Mouse (Mus musculus) sigmoid colon, adult 10 weeks (tissue): ENCODE results near the gene Mst1r. TPM values are rescaled to one million over a fixed set of nuclear protein-coding genes. Genes with fewer than 3 reads are reported as not detected.

Experiments used
- polyA plus RNA-seq: library from polyadenylated mRNA; stranded (reverse); fragments of 350-450 nt; fragmentation: Illumina TruSeq; extraction: RNeasy Lipid Tissue Mini Kit (QIAGEN cat#74804); gene quantifications from one replicate; pipeline ENCODE4 v1.2.3, GENCODE M21; 2014; ENCODE audit warnings: low read depth, low replicate concordance

The Mst1r gene
- 2.0 TPM for polyA plus RNA-seq

DNA sequence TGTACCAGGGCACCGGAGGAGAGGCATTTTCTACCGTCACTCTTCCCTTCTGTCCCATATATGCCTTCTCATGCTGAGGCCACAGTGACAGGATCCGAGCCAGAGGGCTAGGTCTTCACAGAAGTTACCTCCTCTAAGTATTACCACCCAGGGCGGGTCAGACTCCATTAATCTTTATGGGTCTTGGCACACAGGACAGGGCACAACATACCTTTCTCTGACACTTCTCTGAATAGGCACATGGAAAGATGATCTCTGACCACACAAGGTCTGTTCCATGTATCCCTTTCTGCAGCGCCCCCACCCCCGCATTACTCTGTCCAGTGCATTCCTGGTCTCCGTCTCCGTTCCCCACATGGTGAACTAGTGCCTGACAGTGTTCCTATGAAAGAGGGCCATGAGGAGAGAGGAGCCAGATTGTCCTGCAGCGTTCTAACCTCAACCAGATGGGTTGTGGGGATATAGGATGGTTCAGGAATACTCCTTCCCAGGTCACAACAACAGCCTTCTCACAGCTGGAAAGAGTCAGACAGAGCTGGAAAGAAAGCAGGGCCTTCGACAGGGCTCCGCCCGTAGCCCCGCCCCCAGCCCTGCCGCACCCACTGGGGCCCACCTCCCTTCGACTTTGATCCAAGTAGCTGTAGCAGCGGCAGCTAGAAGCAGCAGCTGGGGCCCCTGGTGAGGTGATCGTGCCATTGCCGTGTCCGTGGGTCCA, at the start of gene Mst1r:
Gene Mst1r, plus strand, starts transcription at position 622 of the 715 bp plus-strand sequence.

GRCm38 (mm10) chr9:107873137-107873536, 33.5 kb upstream of the Mst1r start, which contains the start of gene Rbm6:
Gene Rbm6 (minus strand): TSS chr9:107873237.

GRCm38 (mm10) chr9:107887804-107888266, 18.8 kb upstream of the Mst1r start, which contains the start of gene Mon1a:
Gene Mon1a (plus strand): TSS chr9:107888151.

GRCm38 (mm10) chr9:107928169-107928568, 21.5 kb downstream of the Mst1r start, which contains the start of gene Actl11:
Gene Actl11 (plus strand): TSS chr9:107928469.

DNA sequence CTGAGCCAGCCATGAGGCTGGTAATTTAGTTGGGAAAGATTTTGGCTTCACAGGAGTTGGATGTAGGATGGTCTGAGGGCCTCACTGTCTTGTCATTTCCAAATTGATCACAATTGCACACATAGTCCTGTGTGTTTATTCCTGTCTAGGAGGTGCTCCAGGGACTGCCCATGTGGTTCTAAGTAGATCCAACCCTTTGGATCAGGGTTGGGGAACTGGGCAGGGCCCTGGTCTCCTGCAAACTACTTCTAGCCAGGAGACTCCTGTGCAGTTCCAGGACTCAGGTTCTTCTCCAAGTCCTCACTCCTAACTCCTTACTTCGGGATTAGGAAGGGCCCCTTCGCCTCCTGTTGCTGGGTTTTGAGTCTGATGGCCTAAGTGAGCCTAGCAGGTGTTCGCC, 28.7 kb downstream of the Mst1r start, which contains the start of gene Camkv:
Gene Camkv, plus strand, starts transcription at position 301 of the 400 bp plus-strand sequence.

GRCm38 (mm10) chr9:107949922-107950235, 43.2 kb downstream of the Mst1r start, which contains the start of gene Traip:
Gene Traip (plus strand): TSS chr9:107950136.

Other genes with a start within 250 kb of the Mst1r start
- gene Slc38a3, start 237.3 kb upstream of the Mst1r start, polyA plus RNA-seq, result not detected
- gene Gnat1, start 227.2 kb upstream of the Mst1r start, polyA plus RNA-seq, result not detected
- 0.76 TPM for gene Sema3f, start 196.4 kb upstream of the Mst1r start, polyA plus RNA-seq
- gene Rbm5, start 135.9 kb upstream of the Mst1r start, polyA plus RNA-seq, result 233 TPM
- 211 TPM for gene Rbm6, start 33.6 kb upstream of the Mst1r start, polyA plus RNA-seq
- not detected for gene Mon1a, start 18.7 kb upstream of the Mst1r start, polyA plus RNA-seq
- not detected for gene Actl11, start 21.6 kb downstream of the Mst1r start, polyA plus RNA-seq
- not detected for gene Camkv, start 28.8 kb downstream of the Mst1r start, polyA plus RNA-seq
- gene Traip, start 43.3 kb downstream of the Mst1r start, polyA plus RNA-seq, result 0.32 TPM
- 4.6 TPM for gene Uba7, start 68.6 kb downstream of the Mst1r start, polyA plus RNA-seq
- gene Gm20661, start 76.2 kb downstream of the Mst1r start, polyA plus RNA-seq, result 0.47 TPM
- not detected for gene Inka1, start 79.0 kb downstream of the Mst1r start, polyA plus RNA-seq
- gene Cdhr4, start 85.6 kb downstream of the Mst1r start, polyA plus RNA-seq, result not detected
- not detected for gene Gm20662, start 89.5 kb downstream of the Mst1r start, polyA plus RNA-seq
- gene Ip6k1, start 95.6 kb downstream of the Mst1r start, polyA plus RNA-seq, result 21.5 TPM
- gene Gmppb, start 142.4 kb downstream of the Mst1r start, polyA plus RNA-seq, result 1.2 TPM
- 0.28 TPM for gene Amigo3, start 146.3 kb downstream of the Mst1r start, polyA plus RNA-seq
- gene Mst1, start 173.6 kb downstream of the Mst1r start, polyA plus RNA-seq, result not detected
- gene Rnf123, start 176.5 kb downstream of the Mst1r start, polyA plus RNA-seq, result 0.60 TPM
- gene Apeh, start 187.7 kb downstream of the Mst1r start, polyA plus RNA-seq, result 24.7 TPM